Mouse (Mus musculus) monocyte, adult 2 months (primary cell): Measurements from ENCODE around the gene Shbg.

Experiments
- DNase-seq, 2 experiments: peaks; one replicate each; pipeline ENCODE4 v3.0.0; 2022; ENCODE audit warnings: low spot score in 2 of 2, low read depth in 1 of 2

Shbg gene

DNA sequence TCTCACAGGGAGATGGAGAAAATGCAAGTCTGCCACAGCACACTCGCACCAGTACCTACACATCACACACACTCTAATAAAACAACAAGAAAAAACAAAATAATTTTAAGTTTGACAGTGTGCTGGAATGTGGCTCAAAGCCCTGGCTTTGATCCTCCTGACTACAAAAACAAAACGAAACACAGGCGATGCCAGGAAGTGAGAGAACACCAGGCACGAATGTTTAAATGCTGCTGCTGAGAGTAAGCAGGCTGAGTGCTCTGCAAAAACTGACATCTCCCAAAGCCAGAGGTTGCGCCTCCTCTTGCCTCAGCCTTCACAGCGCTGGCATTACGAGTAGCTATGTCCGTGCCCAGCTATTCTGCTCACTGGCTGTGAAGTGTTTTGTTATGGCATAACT is 52.6 kb downstream of the Shbg start:
- no peak for DNase-seq
